Mouse (Mus musculus): ENCODE measurements around the gene Mup5.
"Not testable (repeated sequence)": the region's sequence is repeated elsewhere in the genome, so short reads cannot be mapped to it uniquely, and the experiment has no call there.

The Mup5 gene

GRCm38 (mm10) chr4:61834952-61835708 lies at the start of gene Mup5:
TSS of gene Mup5 (minus strand) at chr4:61835233.
- DNase-seq (ENCODE audit: low read depth, low spot score): no peak

- no peak for DNase-seq (ENCODE audit: low read depth, low spot score)
Measured at GRCm38 (mm10) chr4:61858160-61858559, 23.1 kb upstream of the Mup5 start.

GRCm38 (mm10) chr4:61855831-61856698 lies 21.0 kb upstream of the Mup5 start:
- DNase-seq (ENCODE audit: low read depth, low spot score): no peak

- no peak for DNase-seq (ENCODE audit: low read depth, low spot score)
Measured at GRCm38 (mm10) chr4:61855344-61855743, 20.3 kb upstream of the Mup5 start.

GRCm38 (mm10) chr4:61844758-61845455 lies 9.9 kb upstream of the Mup5 start:
- no peak for DNase-seq (ENCODE audit: low read depth, low spot score)

- no peak for DNase-seq (ENCODE audit: low read depth, low spot score)
Measured at GRCm38 (mm10) chr4:61829211-61829610, 5.8 kb downstream of the Mup5 start.

GRCm38 (mm10) chr4:61823185-61823584 lies 11.8 kb downstream of the Mup5 start:
- DNase-seq (ENCODE audit: low read depth, low spot score): no peak

- DNase-seq (ENCODE audit: low read depth, low spot score): not testable (repeated sequence)
Measured at GRCm38 (mm10) chr4:61822541-61822940, 12.5 kb downstream of the Mup5 start.

GRCm38 (mm10) chr4:61815602-61816001 lies 19.4 kb downstream of the Mup5 start:
- no peak for DNase-seq (ENCODE audit: low read depth, low spot score)

GRCm38 (mm10) chr4:61813435-61813834 lies 21.6 kb downstream of the Mup5 start:
- no peak for DNase-seq (ENCODE audit: low read depth, low spot score)

- DNase-seq (ENCODE audit: low read depth, low spot score): peak; percentile 37
Measured at GRCm38 (mm10) chr4:61811193-61811592, 23.8 kb downstream of the Mup5 start.

GRCm38 (mm10) chr4:61808926-61809325 lies 26.1 kb downstream of the Mup5 start:
- not testable (repeated sequence) for DNase-seq (ENCODE audit: low read depth, low spot score)

GRCm38 (mm10) chr4:61789699-61790098 lies 45.3 kb downstream of the Mup5 start:
- not testable (repeated sequence) for DNase-seq (ENCODE audit: low read depth, low spot score)

GRCm38 (mm10) chr4:61784231-61784630 lies 50.8 kb downstream of the Mup5 start:
- DNase-seq (ENCODE audit: low read depth, low spot score): not testable (repeated sequence)

GRCm38 (mm10) chr4:61782169-61782568 lies 52.9 kb downstream of the Mup5 start, which contains the start of gene Mup19:
TSS of gene Mup19 (minus strand) at chr4:61782269.
- not testable (repeated sequence) for DNase-seq (ENCODE audit: low read depth, low spot score)

Data from 3T3-L1 (cell line).